9 mouse cellular contexts compared by ENCODE assay signal in genomic region chr13:97776702-97777101, GRCm38 (mm10). TPM values are rescaled to one million over a fixed set of nuclear protein-coding genes. Genes with fewer than 3 reads are reported as not detected.
DNase-seq lines count a peak whose midpoint lies in the region; ATAC-seq and TF ChIP-seq lines count a peak whose summit lies in the region.
"Had no signal": no experiment of that assay in that cellular context is flagged by ENCODE, and none has a peak within 500 bp of the region (broad histone marks: within the 10 kb centered on the region; RNA-seq: fewer than 3 reads in every experiment).

No protein-coding gene starts in this region.

- no peak overlapping the region for H3K27ac ChIP-seq in hindbrain, embryonic 16.5 days (ENCODE audit: low read depth, low read length)
- H3K27ac ChIP-seq in hindbrain, embryonic 10.5 days = no peak overlapping the region
- H3K27ac ChIP-seq in limb, embryonic 10.5 days = no peak overlapping the region
- no peak overlapping the region for H3K27ac ChIP-seq in forebrain, postnatal 0 days (ENCODE audit: low read depth, low read length)
- H3K27ac ChIP-seq: layer of hippocampus, adult 2 months had no signal

- ATAC-seq in hindbrain, embryonic 16.5 days = peak; percentile 69
- no peak for ATAC-seq in forebrain, postnatal 0 days

- intact Hi-C loops in gastrocnemius, postnatal 36 days (cut with DNase I) = no loop called here

- H3K4me2 ChIP-seq in hindbrain, embryonic 16.5 days (ENCODE audit: low read length) = no peak overlapping the region
- H3K4me2 ChIP-seq in forebrain, postnatal 0 days (ENCODE audit: low read depth) = no peak overlapping the region

- no peaks in the 10 kb centered on the region for H3K36me3 ChIP-seq in hindbrain, embryonic 16.5 days (ENCODE audit: control insufficient read depth, insufficient read depth, low read length)
- no peaks in the 10 kb centered on the region for H3K36me3 ChIP-seq in hindbrain, embryonic 10.5 days
- H3K36me3 ChIP-seq in limb, embryonic 10.5 days = no peaks in the 10 kb centered on the region
- H3K36me3 ChIP-seq in forebrain, postnatal 0 days (ENCODE audit: insufficient read depth) = no peaks in the 10 kb centered on the region

- 39% methylated on average over 3 of the region's 3 CpGs for WGBS in hindbrain, embryonic 16.5 days
- WGBS in hindbrain, embryonic 10.5 days = 51% methylated on average over 3 of the region's 3 CpGs
- WGBS in limb, embryonic 10.5 days = 82% methylated on average over 3 of the region's 3 CpGs
- WGBS in forebrain, postnatal 0 days = 34% methylated on average over 3 of the region's 3 CpGs

- no peak for DNase-seq in hindbrain, embryonic 10.5 days (ENCODE audit: low spot score)
- DNase-seq in NIH3T3 (ENCODE audit: low read depth) = peak; percentile 29
- peak; percentile 32 to 48 for DNase-seq in gastrocnemius, postnatal 36 days
- DNase-seq in limb, embryonic 10.5 days (ENCODE audit: low spot score) = peak; percentile 22
- no peak for DNase-seq in thymus, postnatal 36 days
- DNase-seq in forebrain, postnatal 0 days = no peak
- no peak for DNase-seq in frontal cortex, postnatal 14 days (ENCODE audit: low spot score in 2 of 2)

- H3K4me3 ChIP-seq in hindbrain, embryonic 16.5 days (ENCODE audit: low read length) = no peak overlapping the region
- H3K4me3 ChIP-seq in hindbrain, embryonic 10.5 days = no peak overlapping the region
- no peak overlapping the region for H3K4me3 ChIP-seq in limb, embryonic 10.5 days
- H3K4me3 ChIP-seq in forebrain, postnatal 0 days (ENCODE audit: low read depth, low read length) = no peak overlapping the region
- H3K4me3 ChIP-seq: layer of hippocampus, adult 2 months had no signal

- H3K4me1 ChIP-seq in hindbrain, embryonic 16.5 days (ENCODE audit: control insufficient read depth, insufficient read depth, low read depth, low read length) = peaks cover 10% of the 10 kb centered on the region
- peaks cover 16% of the 10 kb centered on the region for H3K4me1 ChIP-seq in hindbrain, embryonic 10.5 days (replicated peaks)
- H3K4me1 ChIP-seq in limb, embryonic 10.5 days = peaks cover 16% of the 10 kb centered on the region
- no peaks in the 10 kb centered on the region for H3K4me1 ChIP-seq in forebrain, postnatal 0 days (ENCODE audit: insufficient read depth)

- no peaks in the 10 kb centered on the region for H3K27me3 ChIP-seq in hindbrain, embryonic 16.5 days (replicated peaks; ENCODE audit: control insufficient read depth, insufficient read depth, low read length)
- peaks cover 5% of the 10 kb centered on the region; the same call in 1 of the 2 replicates for H3K27me3 ChIP-seq in hindbrain, embryonic 10.5 days (ENCODE audit: insufficient read depth, poor library complexity, severe bottlenecking)
- no peaks in the 10 kb centered on the region for H3K27me3 ChIP-seq in limb, embryonic 10.5 days (ENCODE audit: low read depth, poor library complexity, severe bottlenecking)
- no peaks in the 10 kb centered on the region for H3K27me3 ChIP-seq in forebrain, postnatal 0 days (ENCODE audit: insufficient read depth, low read length)

- H3K9me3 ChIP-seq in hindbrain, embryonic 16.5 days (ENCODE audit: control insufficient read depth, low read length) = no peaks in the 10 kb centered on the region
- H3K9me3 ChIP-seq in hindbrain, embryonic 10.5 days = peaks cover 5% of the 10 kb centered on the region; the same call in 1 of the 2 replicates
- no peaks in the 10 kb centered on the region for H3K9me3 ChIP-seq in limb, embryonic 10.5 days (replicated peaks)
- 0 out of 2 replicates have a peak, but pooled peaks cover 3% of the 10 kb centered on the region for H3K9me3 ChIP-seq in forebrain, postnatal 0 days (ENCODE audit: low read length)

- H3K9ac ChIP-seq in hindbrain, embryonic 16.5 days (ENCODE audit: low read depth, low read length) = no peak overlapping the region
- no peak overlapping the region for H3K9ac ChIP-seq in forebrain, postnatal 0 days

- TF ChIP-seq CTCF in forebrain, postnatal 0 days (IDR thresholded peaks at IDR 0.05; ENCODE audit: low read depth) = no peak

RNA-seq across cellular contexts. Expression of gene Gm10260, which starts 16.3 kb away (rescaled TPM):
- 2.5 and 6.8 TPM in 2 replicates for polyA plus RNA-seq in hindbrain, embryonic 16.5 days (2015; fragmentation: Nextera tagmentation; extraction: Ambion mirVana)
- polyA plus RNA-seq in hindbrain, embryonic 10.5 days (2016; fragmentation: Nextera tagmentation; extraction: Ambion mirVana) = 3.7 and 3.8 TPM in 2 replicates
- 100 to 1,000 TPM in 1 of 2 experiments, 10 to 100 TPM in 1; 80.3 to 112 TPM for total RNA-seq in gastrocnemius, postnatal 36 days (2021)
- 4.8 and 5.4 TPM in 2 replicates for polyA plus RNA-seq in limb, embryonic 10.5 days (2016; fragmentation: Nextera tagmentation; extraction: Ambion mirVana)
- 6.3 and 11.4 TPM in 2 replicates for total RNA-seq in forebrain, postnatal 0 days (2014; rRNA removed)
- polyA plus RNA-seq in forebrain, postnatal 0 days (2015; fragmentation: Nextera tagmentation; extraction: Ambion mirVana) = 4.6 TPM in 2 replicates

Comparison
In these comparisons a context has a peak if more than half of its experiments do, and no peak if none do; other contexts are left out.
1. DNase-seq: peak in NIH3T3 (single experiment), gastrocnemius, postnatal 36 days (2 of 2) and limb, embryonic 10.5 days (single experiment); none in hindbrain, embryonic 10.5 days (single experiment), thymus, postnatal 36 days (0 of 2), forebrain, postnatal 0 days (single experiment) and frontal cortex, postnatal 14 days (0 of 2).